Mouse (Mus musculus) T-helper 2 cell (primary cell): ENCODE measurements around the gene Fam169b.

Experiments
- in situ Hi-C: fragments of 300-600 bp; cut with MboI, MseI; formaldehyde crosslinking; loops from one replicate; pipeline ENCODE4 v1.15.1; 2025; ENCODE audit warnings: high pct_unique_total_duplicates

Gene Fam169b

DNA sequence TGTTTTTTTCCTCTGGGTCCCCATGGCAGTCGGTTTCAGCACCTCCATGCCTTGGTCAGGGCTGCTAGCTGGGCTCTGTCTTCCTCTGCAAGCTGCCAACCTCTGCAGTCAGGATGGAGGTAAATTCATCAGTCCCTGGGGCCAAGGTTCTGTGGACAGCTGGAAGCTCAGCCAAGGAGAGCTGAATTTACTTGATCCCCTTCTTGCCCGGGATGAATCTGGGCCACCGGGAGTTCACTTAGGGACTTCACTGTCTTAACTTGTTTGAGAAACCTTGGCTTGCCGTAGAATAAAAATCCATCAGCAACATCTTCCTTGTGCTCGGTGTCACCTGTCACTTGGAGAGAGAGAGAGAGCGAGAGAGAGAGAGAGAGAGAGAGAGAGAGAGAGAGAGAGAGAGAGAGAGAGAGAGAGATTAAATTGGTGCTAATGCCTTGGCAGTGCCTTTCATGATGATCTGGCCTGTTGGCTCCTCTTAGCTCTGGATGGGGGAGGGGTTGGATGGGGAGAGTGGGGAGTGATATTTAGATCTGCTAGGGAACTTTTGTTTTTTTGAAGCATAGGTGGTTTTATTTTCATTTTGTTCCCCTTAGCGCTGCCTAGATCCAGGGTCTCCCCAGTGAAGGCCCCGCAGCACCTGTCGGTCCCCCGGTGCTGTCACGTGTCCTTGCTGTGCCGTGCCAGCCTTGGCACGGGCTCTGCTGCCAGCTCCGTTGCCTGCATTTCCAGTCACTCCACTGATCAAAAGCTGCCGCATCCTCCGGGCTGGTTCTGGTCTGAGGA is 44.6 kb downstream of the Fam169b start:
- in situ Hi-C loops = no loop called here

DNA sequence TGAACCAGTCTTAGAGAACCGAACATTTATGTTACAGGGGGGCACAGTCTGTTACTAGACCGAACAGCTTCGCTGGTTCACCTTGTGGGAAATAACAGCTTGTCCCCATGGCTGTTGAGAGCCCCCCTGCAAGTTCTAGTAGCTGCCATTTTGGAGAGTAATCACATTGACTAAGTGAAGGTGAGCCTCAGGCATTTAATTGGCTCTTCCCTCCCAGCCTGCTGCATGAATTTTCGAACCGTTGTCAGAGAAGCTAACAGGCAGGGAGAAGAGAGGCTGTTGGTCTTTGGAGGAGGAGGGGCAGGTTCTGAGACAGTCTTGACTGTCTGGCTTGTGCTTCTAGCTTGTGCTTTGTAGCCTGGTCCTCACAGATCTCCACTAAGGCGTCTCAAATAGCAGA is 45.3 kb downstream of the Fam169b start:
- in situ Hi-C loops = no loop called here

DNA sequence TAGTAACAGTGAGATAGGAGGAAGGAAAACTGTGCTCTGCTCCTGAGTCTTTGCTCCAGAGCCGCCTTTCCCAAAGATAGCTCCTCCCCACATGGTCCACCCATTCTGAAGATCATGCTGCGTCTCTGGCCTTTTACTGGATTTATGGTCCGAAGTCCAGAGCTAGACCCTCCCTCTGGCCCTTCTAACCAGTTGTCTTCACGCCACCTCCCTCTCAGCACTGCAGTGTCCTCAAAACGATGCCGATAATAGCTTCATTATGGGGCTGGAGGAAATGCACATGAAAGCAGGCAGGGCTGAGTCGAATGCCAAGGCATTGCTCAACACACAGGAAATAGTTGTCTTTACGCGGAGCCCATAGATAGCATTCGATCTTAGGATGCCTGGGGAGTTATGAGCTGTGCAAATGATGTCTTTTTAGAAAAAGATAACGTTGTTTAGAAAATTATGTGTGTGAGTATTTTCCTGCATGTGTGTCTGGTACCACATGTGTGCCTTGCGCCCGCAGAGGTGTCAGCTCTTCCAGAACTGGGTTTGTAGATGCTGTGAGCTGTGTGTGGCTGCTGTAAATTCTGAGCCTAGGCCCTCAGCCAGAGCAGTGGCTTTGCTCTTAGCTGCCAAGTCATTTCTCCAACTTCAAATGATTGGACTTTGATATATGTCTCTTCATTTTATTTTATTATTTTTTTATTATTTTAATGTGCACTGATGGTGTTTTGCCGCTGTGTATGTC is 46.6 kb downstream of the Fam169b start:
- in situ Hi-C loops = no loop called here

DNA sequence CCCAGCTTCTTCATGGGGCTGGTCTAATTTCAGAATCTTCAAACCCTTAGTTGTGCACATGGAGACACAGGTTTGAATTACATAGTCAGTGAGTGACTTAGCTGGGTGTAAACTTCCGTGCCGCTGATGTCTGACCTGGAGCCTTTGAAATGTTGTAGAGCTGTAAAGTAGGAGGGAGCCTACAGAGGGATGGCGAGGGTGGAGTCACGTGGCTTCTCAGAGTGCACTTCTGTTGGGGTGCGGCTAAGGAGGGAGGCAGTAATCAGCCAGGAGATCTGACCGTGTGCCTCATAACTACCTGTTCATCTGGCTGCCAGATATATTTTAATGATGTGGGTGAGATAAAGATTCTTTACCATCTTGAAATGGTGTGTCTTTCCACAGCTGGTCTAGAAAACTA is 49.4 kb downstream of the Fam169b start:
- in situ Hi-C loops = no loop called here

DNA sequence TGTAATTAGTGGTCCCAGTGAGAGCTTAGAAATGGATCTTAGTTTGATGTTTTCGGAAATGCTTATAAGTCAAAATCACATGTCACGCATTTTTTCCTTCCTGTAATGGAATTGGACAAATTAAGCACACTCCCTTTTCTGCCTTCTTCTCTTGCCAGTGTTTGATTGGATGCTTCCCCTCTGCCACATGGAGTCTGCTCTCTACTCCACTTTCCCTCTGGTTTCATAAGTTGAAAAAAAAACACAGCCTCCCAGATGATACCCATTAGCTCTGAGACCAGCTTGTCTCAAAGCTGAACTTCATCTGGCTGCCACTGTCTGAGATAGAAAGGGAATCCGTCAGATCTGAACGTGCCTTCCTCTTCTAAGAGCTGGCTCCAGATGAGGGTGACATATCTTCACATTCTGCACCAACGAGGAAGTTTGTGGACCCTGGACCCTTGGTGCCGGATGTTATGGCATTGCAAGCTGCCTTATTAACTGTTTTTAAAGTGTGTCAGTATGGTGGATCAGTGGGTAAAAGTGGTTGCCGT is 52.6 kb downstream of the Fam169b start:
- in situ Hi-C loops = no loop called here

DNA sequence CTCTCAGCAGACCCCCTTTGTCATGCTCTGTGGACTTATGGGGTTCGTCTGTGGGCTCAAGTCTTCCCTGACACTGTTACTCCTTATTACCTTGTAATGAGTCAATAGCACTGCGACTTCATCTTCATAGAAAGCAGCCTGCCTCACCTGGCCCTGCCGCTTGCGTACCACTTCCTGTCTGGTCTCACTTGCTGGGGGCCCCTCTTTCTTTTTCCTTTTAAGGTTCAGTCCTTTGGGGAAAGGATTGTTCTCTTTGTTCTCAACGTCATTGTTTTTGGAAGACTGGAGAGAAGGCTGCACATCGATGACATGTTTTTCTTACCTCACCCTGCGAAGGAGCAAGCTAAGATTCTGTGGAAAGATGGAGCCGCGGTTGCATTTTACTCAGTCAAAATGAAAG is 55.4 kb downstream of the Fam169b start:
- in situ Hi-C loops = no loop called here

DNA sequence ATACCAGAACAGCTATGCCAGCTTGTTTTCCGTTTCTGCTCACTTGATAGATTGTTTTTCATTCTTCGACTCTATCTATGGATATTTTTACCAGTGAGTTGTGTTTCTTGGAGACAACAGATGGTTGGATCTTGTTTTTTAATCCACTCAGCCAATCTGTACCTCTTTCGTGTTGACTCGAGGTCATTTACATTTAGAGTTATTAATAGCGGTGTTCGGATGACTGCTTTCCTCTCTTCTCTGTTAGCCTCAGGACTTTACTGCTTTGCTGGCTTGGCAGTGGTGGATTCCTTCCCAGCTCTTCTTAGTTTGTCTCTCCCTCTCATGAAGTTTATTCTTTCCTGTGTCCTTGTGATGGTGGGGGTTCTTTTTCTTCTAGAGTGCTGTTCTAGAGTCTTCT is 59.2 kb downstream of the Fam169b start:
- in situ Hi-C loops = no loop called here

DNA sequence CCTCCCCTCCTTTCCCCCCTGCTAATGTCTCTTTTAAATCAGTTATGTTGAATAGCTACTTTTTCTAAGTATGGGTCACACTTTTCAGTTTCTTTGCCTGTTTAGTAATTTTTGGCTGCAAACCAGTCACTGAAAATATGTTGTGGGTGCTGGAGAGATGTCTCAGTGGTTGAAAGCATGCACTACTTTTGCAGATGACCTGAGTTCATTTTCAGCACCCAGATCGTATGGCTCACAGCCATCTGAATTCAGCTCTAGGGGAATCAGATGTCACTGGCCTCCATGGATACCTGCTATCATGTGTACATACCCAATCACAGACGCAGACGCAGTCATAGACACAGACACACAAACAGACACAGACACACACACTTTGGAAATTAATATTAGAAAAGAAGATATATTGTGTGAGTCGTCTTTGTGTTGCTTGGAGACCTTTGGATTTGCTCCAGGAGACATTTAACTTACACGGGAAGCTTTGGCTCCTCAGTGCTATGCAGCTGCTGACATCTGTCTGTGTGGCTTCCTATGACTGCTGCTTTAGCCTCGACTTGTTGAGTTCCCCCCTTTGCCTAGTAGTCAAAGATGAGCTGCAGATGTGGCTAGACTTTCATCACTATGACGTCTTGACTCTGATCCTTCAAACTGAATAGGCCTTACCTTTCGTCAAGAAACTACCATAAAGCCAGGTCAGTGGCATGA is 63.6 kb downstream of the Fam169b start:
- in situ Hi-C loops = no loop called here

DNA sequence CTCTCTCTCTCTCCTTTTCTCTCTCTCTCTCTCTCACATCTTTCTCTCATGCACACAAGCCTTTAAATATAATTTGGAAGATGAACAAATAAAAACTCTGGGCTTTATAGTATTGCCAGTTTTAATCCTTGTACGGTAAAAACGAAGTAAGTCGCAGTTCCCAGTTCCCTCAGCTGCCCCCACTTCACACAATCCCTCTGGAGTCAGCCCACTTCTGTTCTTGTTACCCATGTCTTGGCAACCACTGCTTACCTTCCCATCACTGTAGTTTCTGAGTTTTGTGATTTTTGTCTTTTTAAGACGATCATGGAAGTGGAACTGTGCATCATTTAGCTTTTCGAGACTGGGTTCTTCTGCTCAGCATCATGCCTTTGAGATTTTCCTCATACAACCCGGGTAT is 65.0 kb downstream of the Fam169b start:
- in situ Hi-C loops = no loop called here

DNA sequence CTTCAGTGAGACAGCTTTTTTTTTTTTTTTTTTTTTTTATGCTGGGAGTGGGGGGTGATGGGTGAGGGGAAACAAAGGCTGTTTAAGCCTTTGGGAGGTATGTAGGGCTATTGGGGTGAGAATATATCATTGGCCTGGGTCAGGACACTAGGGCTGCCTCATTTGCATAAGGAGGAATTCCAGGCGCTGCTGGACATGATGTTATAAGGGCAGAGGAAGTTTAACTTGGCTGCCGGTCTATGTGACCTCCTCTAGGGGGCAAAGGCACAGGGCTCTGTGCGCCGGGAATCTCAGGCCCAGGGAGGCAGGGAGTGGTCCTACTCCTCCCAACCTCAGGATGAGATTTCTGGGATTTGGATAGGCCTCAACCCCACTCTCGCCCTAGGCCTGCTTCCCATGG is 70.9 kb downstream of the Fam169b start:
- in situ Hi-C loops = no loop called here

DNA sequence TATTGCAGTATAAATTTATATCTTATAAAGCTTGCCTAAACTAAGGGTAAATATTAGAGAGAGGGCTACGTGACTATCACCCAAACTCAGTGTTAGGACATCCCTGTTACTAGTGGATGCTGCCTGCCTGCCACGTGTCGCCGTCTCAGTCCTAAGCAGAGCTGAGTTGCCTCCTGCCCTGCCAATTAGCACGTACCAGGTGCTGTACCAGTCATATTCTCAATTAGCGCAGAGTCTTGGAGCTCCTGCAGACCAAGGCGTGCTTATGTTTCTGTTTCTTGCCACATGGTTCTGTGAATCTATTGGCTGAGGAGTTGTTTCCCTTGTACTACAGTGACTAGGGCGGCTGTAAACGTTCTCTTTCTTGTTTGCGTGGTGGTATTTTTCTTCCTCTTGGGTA is 72.3 kb downstream of the Fam169b start:
- in situ Hi-C loops = no loop called here

DNA sequence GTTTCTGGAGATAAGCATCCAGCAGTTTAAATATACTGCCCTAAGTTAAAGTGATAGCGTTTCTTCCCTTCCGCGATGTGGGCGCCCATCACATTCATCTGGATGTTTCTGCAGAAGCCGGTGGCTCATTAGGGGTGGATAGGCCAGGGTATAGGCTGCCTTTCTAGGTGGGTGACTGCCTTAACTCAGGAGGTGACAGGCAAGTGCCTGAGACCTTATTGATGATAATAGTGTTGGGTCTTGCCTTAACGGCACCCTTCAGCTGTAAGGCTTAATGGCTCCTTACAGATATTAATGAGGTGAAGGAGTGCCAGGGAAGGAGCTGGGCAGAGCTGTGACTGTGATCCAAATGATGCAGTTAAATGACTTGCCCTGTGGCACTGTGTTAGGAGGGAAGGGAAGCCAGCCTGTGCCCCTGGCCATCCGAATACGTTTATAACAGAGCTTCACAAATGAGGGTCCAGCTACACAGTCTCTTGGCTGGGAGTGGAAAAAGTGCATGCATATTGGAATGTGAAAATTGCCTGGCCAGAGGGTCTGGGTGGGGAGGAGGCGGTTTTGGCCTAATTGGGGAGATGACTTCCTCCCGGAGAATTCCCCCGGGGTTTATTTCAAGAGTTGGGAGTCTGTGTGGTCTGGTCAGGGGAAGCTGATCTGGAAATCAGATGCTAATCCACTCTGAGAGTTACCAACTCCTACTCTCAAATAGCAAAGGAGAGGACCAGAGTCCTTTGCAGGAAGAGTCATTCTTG is 81.9 kb downstream of the Fam169b start:
- in situ Hi-C loops = loop anchor here (25.0 kb wide), 1 partner anchor 568 kb away; no protein-coding TSS in a partner anchor

DNA sequence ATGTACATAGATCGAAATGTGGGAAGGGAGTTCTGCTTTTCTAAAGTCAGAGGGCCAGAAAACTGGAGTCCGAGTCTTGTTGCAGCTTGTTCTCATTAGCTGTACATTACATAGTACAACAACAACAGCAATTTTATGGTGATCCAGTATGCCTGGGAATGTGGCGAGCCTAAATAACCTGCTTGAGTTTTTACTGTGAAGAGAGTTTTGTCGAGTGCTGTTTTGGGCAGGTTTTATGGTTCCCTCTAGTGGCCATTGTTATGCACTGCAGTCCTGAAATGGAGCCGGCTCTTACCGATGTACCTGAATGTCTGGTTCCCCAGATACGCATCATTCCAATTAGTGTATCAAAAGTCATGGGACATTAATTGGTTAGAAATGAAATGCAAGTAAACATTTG is 83.8 kb downstream of the Fam169b start:
- in situ Hi-C loops = loop anchor here (25.0 kb wide), 1 partner anchor 570 kb away; no protein-coding TSS in a partner anchor

DNA sequence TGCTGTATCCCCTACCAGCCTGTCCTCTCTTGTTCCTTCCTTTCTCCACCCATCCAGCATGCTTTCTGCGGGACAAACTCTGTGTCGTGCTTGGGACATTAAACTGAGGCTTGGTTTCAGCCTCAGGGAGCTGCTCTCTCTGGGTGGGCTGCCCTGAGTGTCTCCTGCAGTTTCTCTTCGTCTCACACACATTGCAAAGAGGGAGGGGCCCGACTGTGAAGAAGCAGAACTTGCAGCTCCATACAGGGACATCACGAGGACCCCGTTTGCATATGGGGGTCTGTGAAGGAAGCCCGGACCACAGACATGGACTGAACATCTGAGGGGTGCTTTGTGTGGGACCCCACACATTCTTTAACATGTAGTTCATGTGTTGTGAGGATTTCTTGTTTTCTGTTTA is 89.0 kb downstream of the Fam169b start:
- in situ Hi-C loops = loop anchor here (25.0 kb wide), 1 partner anchor 575 kb away; no protein-coding TSS in a partner anchor

DNA sequence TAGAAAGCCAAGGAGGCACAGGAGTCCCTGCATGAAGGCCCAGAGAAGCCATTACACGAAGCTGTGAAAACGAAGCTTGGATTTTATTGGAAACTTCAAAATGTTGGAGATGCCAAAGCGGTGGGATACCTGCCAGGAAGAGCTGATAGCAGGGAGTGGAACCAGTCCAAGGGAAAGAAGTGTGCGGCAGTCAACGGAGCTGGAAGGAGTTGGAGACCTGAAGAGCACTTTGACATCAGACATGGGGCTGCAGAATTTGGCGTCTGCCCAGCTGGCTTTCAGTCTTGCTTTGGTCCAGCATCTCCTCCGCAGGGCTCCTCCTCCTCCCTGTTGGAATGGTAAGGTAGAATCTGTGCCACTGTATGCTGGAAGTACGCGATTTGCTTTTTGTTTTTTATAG is 92.1 kb downstream of the Fam169b start:
- in situ Hi-C loops = loop anchor here (25.0 kb wide), 1 partner anchor 578 kb away; no protein-coding TSS in a partner anchor

DNA sequence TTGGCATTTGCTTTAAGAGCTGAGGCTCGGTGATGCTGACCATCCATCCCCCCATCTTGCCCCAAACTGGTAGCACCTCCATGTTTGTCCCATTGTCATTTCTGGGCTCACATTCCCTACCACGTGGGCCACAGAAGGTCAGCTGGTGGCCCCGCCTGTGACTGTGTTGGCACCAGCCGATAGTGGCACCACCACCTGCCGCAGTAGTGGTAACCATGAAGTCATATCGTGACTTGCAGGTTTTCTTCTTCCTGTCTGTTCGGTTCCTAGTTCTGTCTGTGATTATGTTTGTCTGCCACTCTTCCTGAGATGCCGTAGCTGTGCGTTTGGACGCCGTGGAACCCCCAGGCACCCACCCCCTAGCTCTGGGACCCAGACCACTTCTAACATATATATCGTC is 95.3 kb downstream of the Fam169b start:
- in situ Hi-C loops = loop anchor here (25.0 kb wide), 1 partner anchor 582 kb away; no protein-coding TSS in a partner anchor

DNA sequence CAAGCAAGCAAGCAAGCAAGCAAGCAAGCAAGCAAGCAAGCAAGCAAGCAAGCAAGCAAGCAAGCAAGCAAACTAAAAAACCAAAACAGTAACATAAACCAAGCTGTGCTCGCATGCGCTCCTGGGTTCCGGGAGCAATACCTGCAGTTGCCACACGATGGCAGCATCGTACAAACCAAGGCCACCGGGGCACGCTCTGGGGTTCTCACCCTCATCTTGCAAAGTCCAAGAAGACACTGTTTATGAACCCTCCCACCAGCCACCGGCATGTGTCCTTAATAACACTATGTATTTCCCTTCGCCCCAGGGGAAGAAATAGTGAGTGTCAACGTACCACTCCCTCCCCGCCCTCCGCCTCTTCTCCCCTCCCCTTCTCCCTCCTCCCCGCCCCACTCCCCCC is 96.1 kb downstream of the Fam169b start:
- in situ Hi-C loops = loop anchor here (5.0 to 25.0 kb wide), 2 partner anchors 453 to 582 kb away; no protein-coding TSS in a partner anchor

DNA sequence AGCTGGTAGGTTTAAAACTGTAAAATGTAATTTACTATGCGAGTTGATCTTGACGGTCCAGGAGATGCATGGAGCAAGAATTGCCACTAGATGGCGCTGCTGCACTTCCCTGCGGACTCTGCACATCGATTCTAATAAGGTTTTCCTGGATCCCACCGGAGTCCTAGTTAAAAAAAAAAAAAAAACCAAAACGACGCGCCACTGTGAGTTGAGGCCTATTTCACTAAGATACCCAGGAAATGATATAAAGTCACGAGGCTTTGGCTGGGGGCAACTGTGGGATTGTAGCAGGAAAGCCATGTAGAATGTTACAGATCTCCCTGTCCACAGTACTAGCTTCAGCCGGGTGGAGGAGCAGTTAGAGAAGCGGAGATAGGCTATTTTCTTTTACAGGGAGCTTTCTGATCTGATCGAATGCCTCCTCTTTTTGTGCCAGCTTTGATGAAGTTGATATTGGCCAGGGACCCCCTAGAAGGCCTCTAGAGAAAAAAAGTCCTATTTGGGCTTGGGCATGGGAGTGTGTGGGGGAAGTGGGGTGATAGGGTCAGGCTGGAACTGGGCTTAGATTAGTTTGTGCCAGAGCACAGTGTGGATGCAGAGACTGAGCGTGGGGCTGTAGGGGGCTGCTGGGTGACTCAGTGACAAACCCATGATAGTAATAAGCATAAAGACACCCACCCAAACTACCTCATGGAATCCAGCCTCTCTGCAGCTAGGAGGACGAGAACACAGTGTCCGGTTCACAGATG is 100.6 kb downstream of the Fam169b start:
- in situ Hi-C loops = loop anchor here (5.0 to 25.0 kb wide), 2 partner anchors 448 to 587 kb away; no protein-coding TSS in a partner anchor

DNA sequence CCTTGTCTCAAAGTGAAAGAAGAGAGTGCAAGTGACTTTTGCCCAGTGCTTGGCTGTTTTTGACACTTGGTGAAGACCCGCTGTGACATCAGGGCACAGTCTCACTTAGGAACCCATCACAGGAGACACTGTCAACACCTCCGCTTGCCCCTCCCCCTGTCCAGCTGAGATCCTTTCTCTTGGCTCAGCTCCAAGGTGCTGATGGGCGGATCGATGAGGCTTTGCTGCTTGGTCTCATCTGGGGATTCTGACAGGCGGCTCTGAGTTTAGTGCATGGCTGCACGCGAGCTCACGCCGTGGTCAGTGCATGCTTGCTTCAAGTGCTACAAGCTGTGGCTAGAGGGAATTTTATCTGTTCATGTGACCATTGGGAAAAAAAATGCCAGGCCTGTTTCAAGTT is 108.5 kb downstream of the Fam169b start:
- in situ Hi-C loops = loop anchor here (5.0 kb wide), 1 partner anchor 110 kb away; no protein-coding TSS in a partner anchor

DNA sequence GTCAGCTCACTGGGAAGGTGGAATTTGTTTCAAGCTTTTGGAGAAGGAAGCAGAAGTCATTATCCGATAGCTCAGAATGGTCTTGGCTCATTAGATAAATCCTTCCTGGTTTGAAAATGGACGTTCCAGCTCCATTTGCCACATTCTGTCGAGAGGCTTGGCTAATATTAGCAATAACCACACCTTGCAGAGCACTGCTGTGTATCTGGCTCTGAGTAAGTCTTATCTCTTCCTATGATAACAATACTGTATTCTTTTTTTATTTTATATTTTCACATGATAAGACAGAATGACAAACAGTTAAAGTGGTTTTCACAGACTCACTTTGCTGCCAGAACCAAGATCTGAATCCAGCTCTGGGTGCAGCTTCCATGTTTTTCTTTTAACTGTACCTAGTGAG is 113.1 kb downstream of the Fam169b start:
- in situ Hi-C loops = no loop called here
